Mouse (Mus musculus) liver, embryonic 14.5 days (tissue): ENCODE results near the gene Spef1. TPM values are rescaled to one million over a fixed set of nuclear protein-coding genes. Genes with fewer than 3 reads are reported as not detected.
A peak's percentile ranks its signal among the peaks of the same experiment; 100 is the strongest.

Source experiments
- ATAC-seq: fragments of 200-750 bp; cut with Nextera tagmentation; 2 replicates; pipeline ENCODE4 v1.8.0; 2017; ENCODE audit warnings: moderate number of reproducible peaks, mild to moderate bottlenecking, moderate library complexity; ENCODE audit not compliant: insufficient read depth
- DNase-seq, 3 experiments: peaks; one replicate each; pipeline ENCODE4 v3.0.0-alpha.2; 2012 to 2013; ENCODE audit warnings: low read depth in 3 of 3, low spot score in 3 of 3
- H3K27ac ChIP-seq: fragments of 300-500 bp; sonication (generic); 2 replicates; pipeline ENCODE4 v1.5.1; 2014; ENCODE audit warnings: moderate library complexity, mild to moderate bottlenecking, control low read depth, inconsistent platforms
- H3K27me3 ChIP-seq: fragments of 300-500 bp; sonication (generic); 2 replicates; pipeline ENCODE4 v1.6.1; 2014; ENCODE audit warnings: mild to moderate bottlenecking, low read length, moderate library complexity; ENCODE audit not compliant: control insufficient read depth, insufficient read depth
- H3K36me3 ChIP-seq: fragments of 300-500 bp; sonication (generic); replicated peaks from 2 replicates; pipeline ENCODE4 v1.6.1; 2014; ENCODE audit warnings: low read depth; ENCODE audit not compliant: control insufficient read depth, insufficient read depth
- H3K4me1 ChIP-seq, 2 experiments: fragments of 200-500 bp in 1 of 2; fragments of 300-500 bp in 1 of 2; sonication (generic) in 1 of 2; replicated peaks; 2 replicates each; pipeline ENCODE4 v1.6.1; 2012 to 2014; ENCODE audit warnings: antibody characterized with exemption in 1 of 2, inconsistent platforms in 1 of 2, low read length in 1 of 2; ENCODE audit not compliant: control insufficient read depth in 2 of 2, insufficient read depth in 2 of 2
- H3K4me2 ChIP-seq: fragments of 300-500 bp; sonication (generic); 2 replicates; pipeline ENCODE4 v1.6.1; 2014; ENCODE audit warnings: low read depth, mild to moderate bottlenecking, control low read depth, moderate library complexity
- H3K4me3 ChIP-seq, 2 experiments: fragments of 200-500 bp in 1 of 2; fragments of 300-500 bp in 1 of 2; sonication (generic) in 1 of 2; 2 replicates each; pipeline ENCODE4 v1.5.1; 2012 to 2014; ENCODE audit warnings: low read depth in 2 of 2, low read length in 2 of 2, mild to moderate bottlenecking in 2 of 2, control low read depth in 1 of 2, inconsistent platforms in 1 of 2, moderate library complexity in 1 of 2; ENCODE audit not compliant: insufficient read depth in 1 of 2
- H3K9ac ChIP-seq: fragments of 300-500 bp; sonication (generic); replicated peaks from 2 replicates; pipeline ENCODE4 v1.6.1; 2014; ENCODE audit warnings: mild to moderate bottlenecking, control low read depth, moderate library complexity
- H3K9me3 ChIP-seq: fragments of 300-500 bp; sonication (generic); 2 replicates; pipeline ENCODE4 v1.6.1; 2016; ENCODE audit warnings: low read length, mixed read lengths; ENCODE audit not compliant: control insufficient read depth
- CTCF ChIP-seq: IDR thresholded peaks from 2 replicates; pipeline ENCODE4 v1.5.1; 2016; ENCODE audit warnings: antibody characterized with exemption, low read depth, control low read depth
- EP300 ChIP-seq: IDR thresholded peaks from 2 replicates; pipeline ENCODE4 v1.6.1; 2016; ENCODE audit warnings: antibody characterized with exemption, low read depth
- WGBS: fragments of 180-500 bp; shearing (Covaris S2); extraction: QIAGEN DNeasy Blood & Tissue Kit; methylation state at CpG from one replicate; pipeline ENCODE4 v1.1.7; 2014; ENCODE audit not compliant: insufficient replicate concordance; 5-methylcytosine and 5-hydroxymethylcytosine counted together
- polyA plus RNA-seq, 2 experiments: library from polyadenylated mRNA; depleted of rRNA in 1 of 2; stranded (reverse) in 1 of 2; unstranded in 1 of 2; fragments of >200 nt; fragmentation: Nextera tagmentation in 1 of 2; extraction: Ambion mirVana in 1 of 2; gene quantifications; 2 replicates each; pipeline versions ENCODE4 v1.2.1 to v1.2.3; 2012 to 2014

Spef1 gene
- polyA plus RNA-seq, 2 experiments, result 1.3 to 2.2 TPM

- H3K4me2 ChIP-seq, result no peak overlapping the region
- peak overlapping the region; percentile 97 for H3K27ac ChIP-seq
- H3K9ac ChIP-seq, result no peak overlapping the region
- H3K27me3 ChIP-seq, result no peaks in the 10 kb centered on the region
- H3K4me1 ChIP-seq, result peaks cover 48 to 55% of the 10 kb centered on the region in 2 experiments
- no peak overlapping the region for H3K4me3 ChIP-seq
- H3K9me3 ChIP-seq, result no peaks in the 10 kb centered on the region
- no peak for DNase-seq
- no peaks in the 10 kb centered on the region for H3K36me3 ChIP-seq
- WGBS, result 39% methylated on average over 1 of the region's 1 CpGs
- TF ChIP-seq CTCF (no peak), EP300 (no peak)
- ATAC-seq, result no peak
Measured at GRCm38 (mm10) chr2:131134381-131134780, 52.7 kb downstream of the Spef1 start.

GRCm38 (mm10) chr2:131132930-131133547 lies 54.0 kb downstream of the Spef1 start, which contains the start of gene Gm11037:
Gene Gm11037 (plus strand): TSS chr2:131133497.
- no peaks in the 10 kb centered on the region for H3K9me3 ChIP-seq
- no peak within 1 kb of the TSS for H3K4me3 ChIP-seq
- 80% methylated on average over 9 of the region's 9 CpGs for WGBS
- no peak within 1 kb of the TSS for H3K4me2 ChIP-seq
- DNase-seq (no peak), ATAC-seq (no peak)
- no peak within 1 kb of the TSS for H3K9ac ChIP-seq
- peaks cover 62 to 68% of the 10 kb centered on the region in 2 experiments for H3K4me1 ChIP-seq
- TF ChIP-seq EP300 (no peak), CTCF (no peak)
- peak within 1 kb of the TSS; percentile 97 for H3K27ac ChIP-seq
- no peaks in the 10 kb centered on the region for H3K27me3 ChIP-seq
- no peaks in the 10 kb centered on the region for H3K36me3 ChIP-seq

GRCm38 (mm10) chr2:131132111-131132888 lies 54.8 kb downstream of the Spef1 start:
- DNase-seq, result no peak
- no peak overlapping the region for H3K4me2 ChIP-seq
- H3K4me3 ChIP-seq, result no peak overlapping the region
- no peaks in the 10 kb centered on the region for H3K36me3 ChIP-seq
- no peaks in the 10 kb centered on the region for H3K27me3 ChIP-seq
- H3K9ac ChIP-seq, result no peak overlapping the region
- no peak for TF ChIP-seq EP300
- TF ChIP-seq CTCF, result no peak
- peaks cover 68 to 74% of the 10 kb centered on the region in 2 experiments for H3K4me1 ChIP-seq
- ATAC-seq, result no peak
- H3K9me3 ChIP-seq, result no peaks in the 10 kb centered on the region
- no peak overlapping the region; the same call in 1 of the 2 replicates for H3K27ac ChIP-seq
- WGBS, result 72% methylated on average over 10 of the region's 10 CpGs

GRCm38 (mm10) chr2:131130849-131131248 lies 56.2 kb downstream of the Spef1 start:
- Histone ChIP-seq H3K4me3 (no peak overlapping the region), H3K4me1 (peaks cover 68 to 75% of the 10 kb centered on the region in 2 experiments), H3K9me3 (no peaks in the 10 kb centered on the region), H3K9ac (peak overlapping the region; percentile 7; the same call in 1 of the 2 replicates), H3K27ac (no peak overlapping the region), H3K4me2 (no peak overlapping the region), H3K27me3 (no peaks in the 10 kb centered on the region), H3K36me3 (no peaks in the 10 kb centered on the region)
- ATAC-seq (no peak), DNase-seq (no peak)
- TF ChIP-seq EP300 (no peak), CTCF (no peak)
- WGBS, result 75% methylated on average over 2 of the region's 2 CpGs

GRCm38 (mm10) chr2:131129836-131130235 lies 57.2 kb downstream of the Spef1 start:
- no peaks in the 10 kb centered on the region for H3K27me3 ChIP-seq
- no peak overlapping the region for H3K4me3 ChIP-seq
- ATAC-seq (peak; percentile 77), DNase-seq (peak; percentile 57 to 70 (median 69))
- peaks cover 61 to 70% of the 10 kb centered on the region in 2 experiments for H3K4me1 ChIP-seq
- H3K36me3 ChIP-seq, result no peaks in the 10 kb centered on the region
- WGBS, result 27% methylated on average over 5 of the region's 5 CpGs
- TF ChIP-seq EP300, result peak; percentile 57
- TF ChIP-seq CTCF, result no peak
- H3K9ac ChIP-seq, result no peak overlapping the region
- H3K4me2 ChIP-seq, result peak overlapping the region; percentile 33
- H3K9me3 ChIP-seq, result no peaks in the 10 kb centered on the region
- H3K27ac ChIP-seq, result peak overlapping the region; percentile 63
